8 mouse cellular contexts compared by ENCODE assay signal in the genomic region with DNA sequence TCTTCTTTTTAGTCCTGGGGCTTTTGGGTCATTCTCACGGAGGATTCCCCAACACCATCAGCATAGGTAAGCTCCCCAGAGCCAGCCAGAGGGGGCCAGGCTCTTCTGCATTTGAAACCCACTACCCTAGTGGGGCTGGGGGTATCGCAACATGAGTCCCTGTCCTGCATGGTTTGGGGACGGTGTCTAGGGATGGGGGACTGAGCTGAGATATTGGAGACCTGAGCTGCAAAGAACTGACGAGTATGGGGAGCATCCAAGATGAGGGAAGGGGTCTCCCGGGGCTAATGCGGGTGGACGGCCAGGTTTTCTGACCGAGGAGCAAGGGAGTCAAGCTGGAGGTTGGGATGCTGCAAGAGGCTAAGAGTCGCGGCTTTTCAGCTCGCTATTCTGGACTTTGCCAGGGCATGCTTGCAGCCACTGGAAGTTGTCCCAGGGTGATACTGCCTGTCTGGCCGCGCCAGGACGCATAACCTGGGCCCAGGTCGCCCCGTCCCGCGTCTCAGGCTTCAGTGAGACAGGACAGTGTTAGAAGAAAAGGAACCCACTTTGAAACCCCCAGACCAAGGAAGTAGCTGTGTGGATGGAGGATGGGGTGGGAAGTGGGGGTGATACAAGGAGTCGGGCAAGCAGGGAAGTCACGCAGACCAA. TPM values are rescaled to one million over a fixed set of nuclear protein-coding genes. Genes with fewer than 3 reads are reported as not detected.
A peak's percentile ranks its signal among the peaks of the same experiment; 100 is the strongest.
DNase-seq lines count a peak whose midpoint lies in the region; ATAC-seq and TF ChIP-seq lines count a peak whose summit lies in the region.

No protein-coding gene starts in this region.

- no peaks in the 10 kb centered on the region for H3K9me3 ChIP-seq in embryonic facial prominence, embryonic 13.5 days
- no peaks in the 10 kb centered on the region for H3K9me3 ChIP-seq in limb, embryonic 12.5 days
- H3K9me3 ChIP-seq in midbrain, postnatal 0 days (ENCODE audit: low read length) = no peaks in the 10 kb centered on the region

- DNase-seq in spleen, postnatal 10 days (ENCODE audit: low spot score in 2 of 2) = peak; percentile 7 to 10
- no peak for DNase-seq in spleen, adult 18-20 months
- peak; percentile 1 for DNase-seq in midbrain, postnatal 0 days (ENCODE audit: low spot score)
- no peak for DNase-seq in frontal cortex, postnatal 25 days (ENCODE audit: low spot score in 2 of 2)

- H3K36me3 ChIP-seq in embryonic facial prominence, embryonic 13.5 days = no peaks in the 10 kb centered on the region
- H3K36me3 ChIP-seq in limb, embryonic 12.5 days = no peaks in the 10 kb centered on the region
- H3K36me3 ChIP-seq in midbrain, postnatal 0 days (ENCODE audit: insufficient read depth, low read length) = no peaks in the 10 kb centered on the region

- H3K4me2 ChIP-seq in embryonic facial prominence, embryonic 13.5 days = peak overlapping the region; percentile 65
- peak overlapping the region; percentile 66 for H3K4me2 ChIP-seq in limb, embryonic 12.5 days
- H3K4me2 ChIP-seq in midbrain, postnatal 0 days (ENCODE audit: low read depth, low read length, poor library complexity, severe bottlenecking) = peak overlapping the region; percentile 53

- 17% methylated on average over 20 of the region's 20 CpGs for WGBS in embryonic facial prominence, embryonic 13.5 days
- 12% methylated on average over 20 of the region's 20 CpGs for WGBS in limb, embryonic 12.5 days
- WGBS in midbrain, postnatal 0 days = 18% methylated on average over 20 of the region's 20 CpGs

- H3K27ac ChIP-seq in embryonic facial prominence, embryonic 13.5 days = peak overlapping the region; percentile 39; the same call in 1 of the 2 replicates
- H3K27ac ChIP-seq in limb, embryonic 12.5 days = no peak overlapping the region
- H3K27ac ChIP-seq in midbrain, postnatal 0 days (ENCODE audit: low read depth, low read length) = no peak overlapping the region

- TF ChIP-seq CTCF in midbrain, postnatal 0 days (IDR thresholded peaks at IDR 0.05) = no peak

- H3K4me1 ChIP-seq in embryonic facial prominence, embryonic 13.5 days = no peaks in the 10 kb centered on the region
- 0 out of 2 replicates have a peak, but pooled peaks cover 3% of the 10 kb centered on the region for H3K4me1 ChIP-seq in limb, embryonic 12.5 days (replicated peaks)
- H3K4me1 ChIP-seq in midbrain, postnatal 0 days (ENCODE audit: insufficient read depth, low read length) = no peaks in the 10 kb centered on the region; the same call in 1 of the 2 replicates

- H3K9ac ChIP-seq in embryonic facial prominence, embryonic 13.5 days = peak overlapping the region; percentile 62
- H3K9ac ChIP-seq in limb, embryonic 12.5 days (replicated peaks) = peak overlapping the region; percentile 47; the same call in 1 of the 2 replicates
- peak overlapping the region; percentile 56 for H3K9ac ChIP-seq in midbrain, postnatal 0 days (replicated peaks; ENCODE audit: low read length, poor library complexity, severe bottlenecking)

- ATAC-seq in embryonic facial prominence, embryonic 13.5 days (ENCODE audit: insufficient number of reproducible peaks, insufficient read depth, low FRiP score, low TSS enrichment, low read depth) = no peak
- ATAC-seq in hematopoietic stem cell, adult 5-6 weeks (replicated peaks in 1 of 2; ENCODE audit: insufficient read depth in 1 of 2, low FRiP score in 2 of 2, low TSS enrichment in 1 of 2, low read depth in 1 of 2, poor library complexity in 2 of 2, severe bottlenecking in 2 of 2) = peak; percentile 31 to 37; a peak in 3 of 4 replicates
- 0 out of 2 replicates have a peak, but pooled peaks have one; percentile 37 for ATAC-seq in limb, embryonic 12.5 days (ENCODE audit: insufficient number of reproducible peaks, insufficient read depth, low FRiP score, low TSS enrichment, low read depth)
- ATAC-seq in midbrain, postnatal 0 days (ENCODE audit: low FRiP score) = 0 out of 2 replicates have a peak, but pooled peaks have one; percentile 34
- no peak for ATAC-seq in activated CD4-positive, CD25-positive, alpha-beta regulatory T cell, adult 4 months

- peak overlapping the region; percentile 47 for H3K4me3 ChIP-seq in embryonic facial prominence, embryonic 13.5 days
- H3K4me3 ChIP-seq in limb, embryonic 12.5 days (replicated peaks) = peak overlapping the region; percentile 42
- peak overlapping the region; percentile 44 for H3K4me3 ChIP-seq in midbrain, postnatal 0 days (ENCODE audit: low read depth, low read length)

- H3K27me3 ChIP-seq in embryonic facial prominence, embryonic 13.5 days = peaks cover 14% of the 10 kb centered on the region; the same call in 1 of the 2 replicates
- H3K27me3 ChIP-seq in limb, embryonic 12.5 days = peaks cover 22% of the 10 kb centered on the region
- no peaks in the 10 kb centered on the region for H3K27me3 ChIP-seq in midbrain, postnatal 0 days (ENCODE audit: insufficient read depth, low read length)

RNA-seq across cellular contexts. Expression of a gene that starts 1.1 kb away (rescaled TPM):
- 8.2 and 8.3 TPM in 2 replicates for polyA plus RNA-seq in embryonic facial prominence, embryonic 13.5 days (2015; fragmentation: Nextera tagmentation; extraction: Ambion mirVana)
- total RNA-seq in hematopoietic stem cell, adult 5-6 weeks (2017) = 24.2 and 27.4 TPM in 2 replicates
- polyA plus RNA-seq in limb, embryonic 12.5 days (2016; fragmentation: Nextera tagmentation; extraction: Ambion mirVana) = 2.8 TPM in 2 replicates
- total RNA-seq in midbrain, postnatal 0 days (2014; rRNA removed) = 27.7 and 29.2 TPM in 2 replicates
- polyA plus RNA-seq in midbrain, postnatal 0 days (2015; fragmentation: Nextera tagmentation; extraction: Ambion mirVana) = 16.8 and 19.9 TPM in 2 replicates
- polyA plus RNA-seq in activated CD4-positive, CD25-positive, alpha-beta regulatory T cell, adult 4 months (2017; shearing (Covaris generic)) = not detected

Comparison
In these comparisons a context has a peak if more than half of its experiments do, and no peak if none do; other contexts are left out.
1. DNase-seq: peak in spleen, postnatal 10 days (2 of 2) and midbrain, postnatal 0 days (single experiment); none in spleen, adult 18-20 months (0 of 2) and frontal cortex, postnatal 25 days (0 of 2).
2. ATAC-seq: peak in hematopoietic stem cell, adult 5-6 weeks (2 of 2), limb, embryonic 12.5 days (single experiment) and midbrain, postnatal 0 days (single experiment); none in embryonic facial prominence, embryonic 13.5 days (single experiment) and activated CD4-positive, CD25-positive, alpha-beta regulatory T cell, adult 4 months (single experiment).
3. Peak in every context shown above with its lines, with median percentiles within 50 percentile points of each other: H3K4me2 ChIP-seq, H3K4me3 ChIP-seq and H3K9ac ChIP-seq.